Mouse (Mus musculus): ENCODE results near the gene Mrgprx2.
"Not testable (repeated sequence)": the region's sequence is repeated elsewhere in the genome, so short reads cannot be mapped to it uniquely, and the experiment has no call there.

Mrgprx2 gene

DNA sequence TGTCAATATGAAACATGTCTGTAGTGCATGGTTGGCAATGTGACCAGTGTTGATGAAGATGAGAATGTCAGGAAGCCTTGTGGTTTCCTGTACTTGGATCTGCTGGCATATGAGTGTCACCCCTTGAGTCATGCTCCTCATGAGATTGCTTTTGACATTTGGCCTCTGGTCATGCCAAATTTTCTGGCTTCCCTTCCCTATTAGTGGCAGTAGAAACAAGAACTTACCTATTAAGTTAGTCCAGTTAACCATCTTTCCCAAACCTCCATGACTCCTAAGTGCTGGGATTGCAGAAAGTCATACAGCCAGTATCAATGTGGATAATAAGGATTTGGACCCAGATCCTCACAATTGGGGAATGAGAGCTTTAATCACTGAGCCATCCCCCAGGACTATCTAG lies at the start of gene Mrgprx2:
Gene Mrgprx2, minus strand, starts transcription at position 101 of the 400 bp plus-strand sequence.
- no peak for DNase-seq (ENCODE audit: low spot score)

DNA sequence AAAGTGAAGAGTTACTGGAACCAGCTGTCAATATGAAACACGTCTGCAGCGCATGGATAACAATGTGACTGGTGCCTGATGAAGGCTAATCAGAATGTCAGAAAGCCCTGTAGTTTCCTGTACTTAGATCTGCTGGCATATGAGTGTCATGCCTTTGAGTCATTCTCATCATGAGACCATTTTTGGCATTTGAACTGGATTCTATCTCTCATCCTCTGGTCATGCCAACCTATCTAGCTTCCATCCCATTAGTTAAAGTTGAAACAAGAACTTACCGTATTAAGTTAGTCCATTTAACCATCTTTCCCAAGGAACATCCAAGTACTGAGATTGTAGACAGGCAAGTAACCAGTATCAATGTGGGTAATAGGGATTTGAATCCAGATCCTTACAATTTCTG lies 42.9 kb downstream of the Mrgprx2 start, which contains the start of gene Mrgprb1:
Gene Mrgprb1, minus strand, starts transcription at position 101 of the 400 bp plus-strand sequence.
- no peak for DNase-seq (ENCODE audit: low spot score)

DNA sequence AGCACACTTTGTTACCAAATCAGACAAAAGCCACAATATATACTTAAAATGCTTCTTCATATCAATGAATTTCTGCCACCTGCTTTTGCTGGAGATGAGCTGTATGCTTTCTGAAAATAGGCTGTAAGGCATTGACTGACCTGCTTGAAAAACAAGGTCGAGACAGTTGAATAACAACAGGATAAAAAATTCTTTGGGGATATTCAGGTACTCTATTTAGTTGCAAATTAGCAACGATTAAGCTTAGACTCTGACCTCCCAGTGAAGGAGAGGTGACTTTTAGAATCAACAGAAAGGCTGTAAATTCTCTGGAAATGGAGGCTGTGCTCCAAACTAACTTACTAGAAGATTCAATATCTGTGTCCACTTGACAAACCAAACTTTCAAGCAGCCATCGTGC lies 62.5 kb downstream of the Mrgprx2 start:
- no peak for DNase-seq (ENCODE audit: low spot score)

DNA sequence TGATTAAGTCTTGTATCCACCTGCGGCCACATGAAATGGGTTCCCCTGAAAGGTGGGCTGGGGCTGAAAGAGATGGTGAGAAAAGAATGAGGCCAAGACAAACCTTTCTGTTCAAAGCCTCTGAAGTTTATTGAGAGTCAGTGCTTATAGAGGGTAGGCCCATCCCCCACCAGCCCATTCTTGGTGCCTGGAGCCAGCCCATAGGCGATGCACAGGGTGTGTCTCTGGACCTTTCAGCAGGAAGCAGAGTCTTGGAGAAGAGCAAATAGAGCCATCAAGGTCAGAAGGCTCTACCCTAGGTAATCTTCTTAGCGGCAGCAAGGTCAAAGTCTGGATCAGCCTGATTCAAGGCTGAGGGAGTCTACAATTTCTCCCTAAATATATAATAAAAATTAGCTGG lies 63.2 kb downstream of the Mrgprx2 start:
- not testable (repeated sequence) for DNase-seq (ENCODE audit: low spot score)

Measured in adipocyte (in vitro differentiated cells).